Mouse (Mus musculus) thymus, adult 2 months (tissue): ENCODE data around the gene Prkca. TPM values are rescaled to one million over a fixed set of nuclear protein-coding genes. Genes with fewer than 3 reads are reported as not detected.

Experiments used
- DNase-seq: peaks from one replicate; pipeline ENCODE4 v3.0.0; 2021
- H3K27ac ChIP-seq: fragments of 200-500 bp; 2 replicates; pipeline ENCODE4 v1.5.1; 2012; ENCODE audit warnings: low read length, control low read depth; ENCODE audit not compliant: control insufficient read depth, insufficient read depth
- H3K27me3 ChIP-seq: fragments of 200-500 bp; 2 replicates; pipeline ENCODE4 v1.6.1; 2012; ENCODE audit warnings: mild to moderate bottlenecking, low read length, moderate library complexity, mixed read lengths; ENCODE audit not compliant: control insufficient read depth, insufficient read depth
- H3K36me3 ChIP-seq: fragments of 200-500 bp; 2 replicates; pipeline ENCODE4 v1.6.1; 2012; ENCODE audit warnings: mild to moderate bottlenecking, low read length, moderate library complexity; ENCODE audit not compliant: control insufficient read depth, insufficient read depth
- H3K4me1 ChIP-seq: fragments of 200-500 bp; replicated peaks from 2 replicates; pipeline ENCODE4 v1.6.1; 2012; ENCODE audit warnings: low read length; ENCODE audit not compliant: control insufficient read depth, insufficient read depth
- H3K4me3 ChIP-seq: fragments of 200-500 bp; 2 replicates; pipeline ENCODE4 v1.5.1; 2012; ENCODE audit warnings: mild to moderate bottlenecking, low read length, control low read depth, moderate library complexity; ENCODE audit not compliant: control insufficient read depth, insufficient read depth
- CTCF ChIP-seq: fragments of 200-500 bp; IDR thresholded peaks from 2 replicates; pipeline ENCODE4 v1.5.1; 2012; ENCODE audit warnings: mild to moderate bottlenecking, control low read depth, low read length, moderate library complexity, borderline replicate concordance; ENCODE audit not compliant: control insufficient read depth, poor library complexity, insufficient read depth; ENCODE audit errors: extremely low read depth
- POLR2A ChIP-seq: fragments of 200-500 bp; IDR thresholded peaks from 2 replicates; pipeline ENCODE4 v1.6.1; 2012; ENCODE audit warnings: mild to moderate bottlenecking, low read length, control low read depth, moderate library complexity; ENCODE audit not compliant: control insufficient read depth, poor library complexity, insufficient read depth; ENCODE audit errors: extremely low read depth
- WGBS: fragments of 180-500 bp; shearing (Covaris S2); methylation state at CpG from one replicate; pipeline ENCODE4 v1.1.7; 2018; 5-methylcytosine and 5-hydroxymethylcytosine counted together
- polyA plus RNA-seq: library from polyadenylated mRNA; depleted of rRNA; stranded (reverse); fragments of >200 nt; gene quantifications from 2 replicates; pipeline ENCODE4 v1.2.3, GENCODE M21; 2012

Gene Prkca
- polyA plus RNA-seq, 1 experiment: 11.0 TPM

GRCm38 (mm10) chr11:108376815-108377214 is 33.1 kb upstream of the Prkca start:
- Histone ChIP-seq H3K27me3 (no peaks in the 10 kb centered on the region), H3K4me1 (no peaks in the 10 kb centered on the region), H3K27ac (no peak overlapping the region), H3K36me3 (no peaks in the 10 kb centered on the region), H3K4me3 (no peak overlapping the region)
- DNase-seq: no peak
- TF ChIP-seq CTCF (no peak), POLR2A (no peak)
- WGBS: 93% methylated on average over 7 of the region's 7 CpGs

- Histone ChIP-seq H3K36me3 (no peaks in the 10 kb centered on the region), H3K4me1 (no peaks in the 10 kb centered on the region), H3K4me3 (no peak overlapping the region), H3K27ac (no peak overlapping the region), H3K27me3 (no peaks in the 10 kb centered on the region)
- DNase-seq: no peak
- TF ChIP-seq CTCF (no peak), POLR2A (no peak)
- WGBS: 10% methylated on average over 1 of the region's 1 CpGs
Observed at GRCm38 (mm10) chr11:108367046-108367445, 23.3 kb upstream of the Prkca start.

GRCm38 (mm10) chr11:108365600-108365999 is 21.9 kb upstream of the Prkca start:
- TF ChIP-seq POLR2A (no peak), CTCF (no peak)
- 88% methylated on average over 7 of the region's 7 CpGs for WGBS
- DNase-seq: no peak

GRCm38 (mm10) chr11:108364945-108365589 is 21.3 kb upstream of the Prkca start:
- DNase-seq: no peak
- Histone ChIP-seq H3K27ac (no peak overlapping the region), H3K4me1 (no peaks in the 10 kb centered on the region), H3K4me3 (no peak overlapping the region), H3K27me3 (no peaks in the 10 kb centered on the region), H3K36me3 (no peaks in the 10 kb centered on the region)
- TF ChIP-seq CTCF (no peak), POLR2A (no peak)
- 74% methylated on average over 7 of the region's 7 CpGs for WGBS

More at GRCm38 (mm10) chr11:108365600-108365999, 21.9 kb upstream of the Prkca start:
- Histone ChIP-seq H3K27ac (no peak overlapping the region), H3K4me3 (no peak overlapping the region), H3K4me1 (no peaks in the 10 kb centered on the region), H3K36me3 (no peaks in the 10 kb centered on the region), H3K27me3 (no peaks in the 10 kb centered on the region)

GRCm38 (mm10) chr11:108363991-108364390 is 20.3 kb upstream of the Prkca start:
- Histone ChIP-seq H3K27ac (no peak overlapping the region), H3K4me1 (no peaks in the 10 kb centered on the region), H3K4me3 (no peak overlapping the region), H3K27me3 (no peaks in the 10 kb centered on the region), H3K36me3 (no peaks in the 10 kb centered on the region)
- no peak for TF ChIP-seq CTCF
- TF ChIP-seq POLR2A: no peak
- DNase-seq: no peak
- 95% methylated on average over 4 of the region's 4 CpGs for WGBS

GRCm38 (mm10) chr11:108362965-108363364 is 19.2 kb upstream of the Prkca start:
- Histone ChIP-seq H3K4me1 (no peaks in the 10 kb centered on the region), H3K27ac (no peak overlapping the region), H3K36me3 (no peaks in the 10 kb centered on the region), H3K4me3 (no peak overlapping the region), H3K27me3 (no peaks in the 10 kb centered on the region)
- TF ChIP-seq POLR2A (no peak), CTCF (no peak)
- WGBS: 97% methylated on average over 5 of the region's 5 CpGs
- no peak for DNase-seq

GRCm38 (mm10) chr11:108360983-108361382 is 17.3 kb upstream of the Prkca start:
- Histone ChIP-seq H3K27me3 (no peaks in the 10 kb centered on the region), H3K27ac (no peak overlapping the region), H3K4me1 (no peaks in the 10 kb centered on the region), H3K4me3 (no peak overlapping the region), H3K36me3 (no peaks in the 10 kb centered on the region)
- DNase-seq: no peak
- TF ChIP-seq POLR2A (no peak), CTCF (no peak)
- 95% methylated on average over 4 of the region's 4 CpGs for WGBS
